Mouse (Mus musculus) lung, postnatal 10 days (tissue): ENCODE data around the gene Uba6.
A peak's percentile ranks its signal among the peaks of the same experiment; 100 is the strongest.

Source experiments
- DNase-seq: peaks from one replicate; pipeline ENCODE4 v3.0.0; 2021

Uba6 gene

DNA sequence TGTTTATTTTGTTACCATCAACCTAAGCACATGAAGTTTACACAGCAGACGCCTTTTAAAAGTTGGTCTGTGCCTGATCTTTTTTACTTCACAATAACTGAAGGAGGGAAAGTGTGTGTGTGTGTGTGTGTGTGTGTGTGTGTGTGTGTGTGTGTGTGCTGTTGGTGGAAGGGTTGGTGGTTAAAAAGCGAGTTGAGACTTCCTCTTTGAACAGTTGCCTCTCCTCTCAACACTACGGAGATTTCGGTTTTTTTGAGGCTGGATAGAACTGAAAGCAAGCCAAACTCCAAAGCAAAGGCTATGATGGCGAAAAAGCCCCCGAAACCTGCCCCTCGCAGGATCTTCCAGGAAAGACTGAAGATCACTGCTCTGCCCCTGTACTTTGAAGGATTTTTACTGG is 101.1 kb downstream of the Uba6 start, which contains the start of gene Stap1:
Gene Stap1 (plus strand): TSS at position 209 of the 400 bp plus-strand sequence.
- no peak for DNase-seq

DNA sequence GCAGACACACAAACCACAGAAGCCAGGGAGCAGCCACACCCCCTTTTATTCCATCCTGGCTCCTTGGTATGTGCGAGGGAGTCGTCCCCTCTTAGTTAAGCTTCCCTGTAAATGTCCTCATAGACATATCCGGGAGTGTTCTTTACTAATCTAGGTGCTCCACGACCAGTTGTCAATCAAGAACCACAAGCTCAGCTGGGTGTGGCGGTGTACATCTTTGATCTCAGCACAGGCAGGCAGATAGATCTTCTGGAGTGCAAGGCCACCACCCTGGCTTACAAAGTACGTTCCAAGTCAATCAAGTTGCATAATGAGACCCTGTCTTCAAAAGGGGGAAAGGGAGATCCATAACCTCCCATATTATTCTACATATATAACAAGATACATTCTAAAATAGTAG is 103.5 kb downstream of the Uba6 start:
- no peak for DNase-seq

DNA sequence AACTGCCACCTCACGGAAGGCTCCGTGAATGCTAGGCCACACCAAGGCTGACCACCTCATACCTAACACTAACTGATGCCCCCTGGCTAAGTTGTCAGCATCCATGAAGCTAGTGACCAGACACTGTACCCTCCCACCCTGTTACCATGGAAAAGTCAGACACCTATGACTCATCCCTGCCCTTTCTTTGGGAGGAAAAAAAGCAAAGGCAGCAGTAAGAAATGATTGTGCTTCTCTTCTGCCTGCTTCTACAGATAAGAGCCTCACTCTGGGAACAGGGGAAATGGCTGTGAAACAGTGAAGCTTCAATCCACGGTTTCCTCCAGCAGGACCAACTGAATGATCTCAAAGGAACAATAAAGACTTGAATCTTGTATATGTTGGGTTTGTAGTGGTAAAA is 104.2 kb downstream of the Uba6 start:
- no peak for DNase-seq

DNA sequence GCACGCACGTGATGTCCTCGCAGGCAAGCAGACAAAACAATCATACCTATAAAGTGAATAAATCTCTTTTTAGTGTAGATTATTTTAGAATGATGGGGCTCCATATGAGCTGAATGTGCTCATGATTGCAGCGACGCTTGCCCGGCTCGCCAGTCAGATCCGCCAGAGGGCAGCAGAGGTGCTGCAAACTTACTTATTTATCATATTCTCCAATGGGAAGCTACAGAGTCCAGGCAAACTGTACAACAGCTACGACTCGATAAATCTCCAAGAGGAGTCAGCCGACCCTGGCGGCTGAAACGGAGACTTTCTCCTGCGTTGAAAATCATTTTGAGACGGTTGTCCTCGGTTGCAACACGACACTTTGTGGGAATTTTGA is 106.1 kb downstream of the Uba6 start:
- DNase-seq, result peak; percentile 92

DNA sequence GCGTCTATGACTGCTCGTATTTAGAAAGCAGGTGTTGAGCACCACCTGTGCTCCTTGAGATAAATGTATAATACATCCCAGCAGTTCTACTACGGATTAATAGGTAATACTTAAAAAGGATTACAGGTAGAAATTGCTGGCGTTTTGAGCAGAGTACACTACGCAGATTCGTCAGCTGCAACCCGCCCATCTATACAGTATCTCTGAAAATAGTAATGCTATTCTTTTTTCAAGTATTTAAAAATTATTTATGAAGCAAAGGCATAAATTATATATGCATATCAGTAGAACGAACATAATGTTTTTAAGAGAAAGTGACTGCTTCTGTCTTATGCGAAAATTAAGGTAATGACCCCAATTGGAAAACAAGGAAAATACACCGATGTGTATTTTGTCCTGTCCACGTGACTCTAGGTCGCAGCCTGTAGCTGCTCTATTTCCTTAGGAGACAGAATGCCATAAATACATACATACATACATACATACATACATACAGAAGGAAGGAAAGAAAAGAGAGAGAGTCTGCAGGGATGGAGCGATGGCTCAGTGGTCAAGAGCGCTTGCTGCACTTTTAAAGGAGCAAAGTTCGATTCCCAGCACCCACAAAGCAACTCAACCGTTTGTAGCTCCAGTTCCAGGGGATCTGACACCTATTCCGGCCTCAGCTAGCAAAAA is 106.6 kb downstream of the Uba6 start:
- DNase-seq, result no peak

DNA sequence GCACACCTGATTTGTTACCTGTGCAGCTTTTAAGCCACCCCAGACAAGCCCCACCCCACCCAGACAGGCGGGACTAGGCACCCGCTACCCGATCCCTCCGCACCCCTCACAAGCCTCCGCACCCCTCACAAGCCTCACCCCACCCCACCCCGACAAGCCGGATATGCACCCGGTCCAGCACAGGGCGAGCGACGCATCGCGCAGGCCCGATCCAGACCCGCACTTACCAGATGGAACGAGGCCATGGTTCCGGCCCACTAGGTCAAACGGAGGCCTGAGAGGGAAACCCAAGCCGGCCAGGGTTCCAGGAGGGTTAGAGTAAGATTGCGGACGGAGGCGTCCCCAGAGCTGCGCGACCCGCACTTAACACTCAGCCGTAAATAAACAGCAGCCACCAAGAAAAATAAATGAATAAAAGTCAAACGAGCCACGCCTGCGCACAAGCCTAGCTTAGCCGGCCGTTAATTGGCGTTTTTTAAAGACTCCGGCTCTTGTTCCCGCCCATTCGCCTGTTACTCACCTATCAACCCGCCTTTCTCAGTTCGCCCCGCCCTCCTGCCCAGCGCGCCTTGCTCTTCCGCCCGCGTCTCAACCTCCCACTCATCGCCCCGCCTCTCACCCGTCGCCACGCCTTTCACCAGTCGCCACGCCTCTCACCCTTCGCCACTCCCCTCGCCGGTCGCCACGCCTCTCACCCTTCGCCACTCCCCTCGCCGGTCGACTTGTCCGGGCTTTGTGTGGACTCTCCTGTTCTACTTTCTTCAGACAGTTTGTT is 107.3 kb downstream of the Uba6 start, which contains the start of gene Cenpc1:
Gene Cenpc1 (minus strand): TSS at position 483 of the 775 bp plus-strand sequence.
- peak; percentile 99 for DNase-seq

DNA sequence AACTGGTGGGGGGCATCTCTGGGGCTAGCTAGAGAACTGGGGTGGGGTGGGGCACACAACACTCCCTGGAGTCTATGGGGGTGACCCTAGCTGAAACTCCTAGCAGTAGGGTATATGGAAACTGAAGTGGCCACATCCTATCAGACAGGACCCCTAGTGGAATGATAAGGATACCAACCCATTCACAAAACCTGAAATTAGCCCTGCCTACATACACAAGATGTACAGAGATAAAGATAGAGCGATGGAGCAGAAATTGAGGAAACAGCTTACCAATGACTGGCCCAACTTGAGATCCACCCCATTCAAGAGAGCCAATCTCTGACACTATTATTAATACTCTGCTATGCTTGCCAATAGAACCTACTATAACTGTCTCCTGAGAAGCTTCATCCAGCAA is 109.1 kb downstream of the Uba6 start:
- DNase-seq, result no peak
